Mouse (Mus musculus): ENCODE data around the gene Ap5s1. TPM values are rescaled to one million over a fixed set of nuclear protein-coding genes. Genes with fewer than 3 reads are reported as not detected.

Ap5s1 gene
- polyA plus RNA-seq, 1 experiment from 2014 or later: 19.5 TPM

DNA sequence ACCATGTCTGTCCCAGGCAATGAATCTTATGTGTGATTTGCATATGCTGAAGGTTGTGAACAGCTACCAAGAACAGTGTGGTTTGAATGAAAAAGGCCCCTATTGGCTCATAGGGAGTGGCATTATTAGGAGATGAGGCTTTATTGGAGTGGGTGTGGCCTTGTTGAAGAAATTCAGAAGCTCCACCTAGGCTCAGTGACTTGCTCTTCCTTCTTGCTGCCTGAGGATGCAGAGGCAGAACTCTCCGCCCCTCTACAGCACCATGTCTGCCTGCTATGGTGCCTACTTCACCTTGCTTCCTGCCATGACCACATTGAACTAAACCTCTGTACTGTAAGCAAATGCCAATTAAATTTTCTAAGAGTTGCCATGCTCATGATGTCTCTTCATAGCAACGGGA lies 25.7 kb downstream of the Ap5s1 start:
- Histone ChIP-seq H3K9me3 (ENCODE audit: low read length) (no peaks in the 10 kb centered on the region), H3K36me3 (replicated peaks; ENCODE audit: insufficient read depth, low read length) (no peaks in the 10 kb centered on the region; the same call in 1 of the 2 replicates), H3K4me2 (ENCODE audit: low read depth, low read length) (peak overlapping the region; percentile 82; the same call in 1 of the 2 replicates), H3K27ac (ENCODE audit: low read depth) (peak overlapping the region; percentile 52; the same call in 1 of the 2 replicates), H3K4me3 (ENCODE audit: low read depth, low read length) (no peak overlapping the region), H3K4me1 (ENCODE audit: insufficient read depth) (peaks cover 26% of the 10 kb centered on the region), H3K9ac (replicated peaks) (no peak overlapping the region; the same call in none of the 2 replicates), H3K27me3 (ENCODE audit: insufficient read depth, low read length) (no peaks in the 10 kb centered on the region)
- DNase-seq: no peak
- 67% methylated on average over 2 of the region's 2 CpGs for WGBS (ENCODE audit: insufficient replicate concordance)
- ATAC-seq: peak; percentile 26
- TF ChIP-seq CTCF (IDR thresholded peaks at IDR 0.05; ENCODE audit: low read depth) (0 out of 2 replicates have a peak, but pooled peaks have one; percentile 4), EP300 (IDR thresholded peaks at IDR 0.05; ENCODE audit: low read depth) (no peak; the same call in 1 of the 2 replicates)

DNA sequence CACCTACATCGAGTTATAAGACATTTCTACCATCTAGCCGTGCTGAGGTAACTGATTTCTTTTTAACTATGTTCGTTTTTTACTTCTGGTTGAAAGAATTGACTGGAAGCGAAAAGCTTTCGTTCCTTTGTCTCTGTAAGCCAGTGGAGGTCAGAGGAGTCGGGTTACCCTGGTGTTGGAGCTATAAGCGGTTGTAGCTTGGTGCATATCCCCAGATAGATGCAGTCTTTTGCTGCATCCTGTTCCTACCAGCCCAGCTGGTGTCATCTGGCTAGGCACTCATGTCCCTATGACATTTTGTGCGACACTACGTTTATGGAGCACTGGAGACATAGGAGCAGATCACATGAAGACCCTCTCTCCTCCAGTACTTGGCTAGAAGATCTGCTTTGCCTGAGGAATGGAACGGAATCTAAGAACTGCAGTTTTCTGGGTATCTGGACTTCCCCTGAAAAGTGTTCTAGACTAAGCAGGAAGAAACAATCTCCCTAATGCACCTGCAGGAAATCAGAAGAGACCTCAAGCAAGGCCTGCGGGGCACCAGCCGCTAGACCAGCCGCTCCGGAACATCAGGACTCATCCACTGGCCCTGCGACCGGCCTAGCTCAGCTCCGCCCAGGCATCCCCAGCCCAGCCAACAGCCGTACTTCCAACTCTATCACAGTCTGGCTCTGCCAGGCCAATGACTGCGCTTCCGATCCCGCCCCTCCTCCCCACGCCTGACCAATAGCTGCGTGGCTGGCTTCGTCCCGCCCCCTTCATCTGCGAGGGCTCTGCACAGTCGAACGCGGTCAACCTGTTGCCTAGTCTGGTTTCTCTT lies 26.6 kb downstream of the Ap5s1 start, which contains the start of gene Mavs:
Gene Mavs, plus strand, starts transcription at position 757 of the 820 bp plus-strand sequence.
- peak within 1 kb of the TSS; percentile 82 for H3K4me2 ChIP-seq (ENCODE audit: low read depth, low read length)
- peak; percentile 98 for DNase-seq
- peak within 1 kb of the TSS; percentile 80 for H3K9ac ChIP-seq (replicated peaks)
- peak within 1 kb of the TSS; percentile 89 for H3K27ac ChIP-seq (ENCODE audit: low read depth)
- peak; percentile 97 for ATAC-seq
- H3K4me1 ChIP-seq (ENCODE audit: insufficient read depth): peaks cover 26% of the 10 kb centered on the region
- H3K36me3 ChIP-seq (replicated peaks; ENCODE audit: insufficient read depth, low read length): no peaks in the 10 kb centered on the region; the same call in 1 of the 2 replicates
- peak within 1 kb of the TSS; percentile 59 for H3K4me3 ChIP-seq (ENCODE audit: low read depth, low read length)
- no peaks in the 10 kb centered on the region for H3K27me3 ChIP-seq (ENCODE audit: insufficient read depth, low read length)
- H3K9me3 ChIP-seq (ENCODE audit: low read length): no peaks in the 10 kb centered on the region
- peak; percentile 63; the same call in 1 of the 2 replicates for TF ChIP-seq EP300 (IDR thresholded peaks at IDR 0.05; ENCODE audit: low read depth)
- TF ChIP-seq CTCF (IDR thresholded peaks at IDR 0.05; ENCODE audit: low read depth): no peak
- WGBS (ENCODE audit: insufficient replicate concordance): 15% methylated on average over 29 of the region's 29 CpGs

- no peaks in the 10 kb centered on the region for H3K27me3 ChIP-seq (ENCODE audit: insufficient read depth, low read length)
- 6% methylated on average over 28 of the region's 28 CpGs for WGBS (ENCODE audit: insufficient replicate concordance)
- peak overlapping the region; percentile 82 for H3K4me2 ChIP-seq (ENCODE audit: low read depth, low read length)
- peak overlapping the region; percentile 59 for H3K4me3 ChIP-seq (ENCODE audit: low read depth, low read length)
- DNase-seq (no peak), ATAC-seq (peak; percentile 47)
- peak overlapping the region; percentile 89 for H3K27ac ChIP-seq (ENCODE audit: low read depth)
- peak overlapping the region; percentile 80 for H3K9ac ChIP-seq (replicated peaks)
- no peak for TF ChIP-seq CTCF (IDR thresholded peaks at IDR 0.05; ENCODE audit: low read depth)
- no peak for TF ChIP-seq EP300 (IDR thresholded peaks at IDR 0.05; ENCODE audit: low read depth)
- no peaks in the 10 kb centered on the region; the same call in 1 of the 2 replicates for H3K36me3 ChIP-seq (replicated peaks; ENCODE audit: insufficient read depth, low read length)
- peaks cover 27% of the 10 kb centered on the region for H3K4me1 ChIP-seq (ENCODE audit: insufficient read depth)
- no peaks in the 10 kb centered on the region for H3K9me3 ChIP-seq (ENCODE audit: low read length)
These were observed 27.3 kb downstream of the Ap5s1 start for GRCm38 (mm10) chr2:131234127-131234650.

GRCm38 (mm10) chr2:131234970-131235635 lies 28.2 kb downstream of the Ap5s1 start:
- H3K27ac ChIP-seq (ENCODE audit: low read depth): peak overlapping the region; percentile 89
- ATAC-seq (peak; percentile 28), DNase-seq (peak; percentile 74)
- H3K9me3 ChIP-seq (ENCODE audit: low read length): no peaks in the 10 kb centered on the region
- peaks cover 4% of the 10 kb centered on the region for H3K36me3 ChIP-seq (replicated peaks; ENCODE audit: insufficient read depth, low read length)
- H3K4me3 ChIP-seq (ENCODE audit: low read depth, low read length): peak overlapping the region; percentile 59
- H3K9ac ChIP-seq (replicated peaks): peak overlapping the region; percentile 80
- H3K27me3 ChIP-seq (ENCODE audit: insufficient read depth, low read length): no peaks in the 10 kb centered on the region
- TF ChIP-seq CTCF (IDR thresholded peaks at IDR 0.05; ENCODE audit: low read depth) (no peak), EP300 (IDR thresholded peaks at IDR 0.05; ENCODE audit: low read depth) (no peak)
- 29% methylated on average over 7 of the region's 7 CpGs for WGBS (ENCODE audit: insufficient replicate concordance)
- H3K4me2 ChIP-seq (ENCODE audit: low read depth, low read length): peak overlapping the region; percentile 82
- peaks cover 33% of the 10 kb centered on the region for H3K4me1 ChIP-seq (ENCODE audit: insufficient read depth)

GRCm38 (mm10) chr2:131242180-131242579 lies 35.3 kb downstream of the Ap5s1 start:
- Histone ChIP-seq H3K27me3 (ENCODE audit: insufficient read depth, low read length) (no peaks in the 10 kb centered on the region), H3K4me1 (ENCODE audit: insufficient read depth) (peaks cover 10% of the 10 kb centered on the region; the same call in 1 of the 2 replicates), H3K27ac (ENCODE audit: low read depth) (no peak overlapping the region), H3K36me3 (replicated peaks; ENCODE audit: insufficient read depth, low read length) (peaks cover 70% of the 10 kb centered on the region), H3K9me3 (ENCODE audit: low read length) (no peaks in the 10 kb centered on the region), H3K9ac (replicated peaks) (no peak overlapping the region), H3K4me2 (ENCODE audit: low read depth, low read length) (no peak overlapping the region), H3K4me3 (ENCODE audit: low read depth, low read length) (no peak overlapping the region)
- ATAC-seq: no peak
- no peak for DNase-seq
- TF ChIP-seq CTCF (IDR thresholded peaks at IDR 0.05; ENCODE audit: low read depth) (no peak), EP300 (IDR thresholded peaks at IDR 0.05; ENCODE audit: low read depth) (no peak)

DNA sequence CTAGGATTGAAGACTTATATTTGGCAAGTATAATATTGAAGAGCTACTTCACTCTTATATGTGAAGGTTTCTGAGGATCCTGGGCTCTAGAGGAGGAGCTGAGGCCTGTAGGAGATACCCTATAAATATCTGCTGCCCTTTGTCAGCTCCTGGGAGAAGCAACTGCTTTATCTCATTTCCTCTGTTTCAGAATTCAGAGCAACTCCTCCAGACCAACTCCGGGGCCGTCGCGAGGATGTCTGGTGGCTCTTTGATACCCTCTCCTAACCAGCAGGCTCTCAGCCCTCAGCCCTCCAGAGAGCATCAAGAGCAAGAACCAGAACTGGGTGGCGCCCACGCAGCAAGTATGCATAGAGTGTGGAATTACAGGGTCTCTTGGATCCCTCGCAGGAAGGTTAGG lies 36.1 kb downstream of the Ap5s1 start:
- no peak for ATAC-seq
- 45% methylated on average over 7 of the region's 7 CpGs for WGBS (ENCODE audit: insufficient replicate concordance)
- no peak overlapping the region for H3K27ac ChIP-seq (ENCODE audit: low read depth)

More for the DNA sequence above, 36.1 kb downstream of the Ap5s1 start:
- Histone ChIP-seq H3K36me3 (replicated peaks; ENCODE audit: insufficient read depth, low read length) (peaks cover 74% of the 10 kb centered on the region), H3K4me3 (ENCODE audit: low read depth, low read length) (no peak overlapping the region), H3K27me3 (ENCODE audit: insufficient read depth, low read length) (no peaks in the 10 kb centered on the region), H3K9ac (replicated peaks) (no peak overlapping the region), H3K4me2 (ENCODE audit: low read depth, low read length) (no peak overlapping the region), H3K4me1 (ENCODE audit: insufficient read depth) (peaks cover 10% of the 10 kb centered on the region; the same call in 1 of the 2 replicates), H3K9me3 (ENCODE audit: low read length) (no peaks in the 10 kb centered on the region)
- TF ChIP-seq CTCF (IDR thresholded peaks at IDR 0.05; ENCODE audit: low read depth) (no peak), EP300 (IDR thresholded peaks at IDR 0.05; ENCODE audit: low read depth) (no peak)
- DNase-seq: no peak

Measured in liver, postnatal 0 days (tissue).